Mouse (Mus musculus) T-cell, adult 66 days (primary cell): Measurements from ENCODE around the gene Defb35. TPM values are rescaled to one million over a fixed set of nuclear protein-coding genes. Genes with fewer than 3 reads are reported as not detected.

Source experiments
- total RNA-seq, 2 experiments: library from RNA; stranded (reverse); gene quantifications; 3 replicates in 1 of 2; 4 replicates in 1 of 2; pipeline ENCODE4 v1.2.4; 2023

Defb35 gene
- total RNA-seq, result not detected

DNA sequence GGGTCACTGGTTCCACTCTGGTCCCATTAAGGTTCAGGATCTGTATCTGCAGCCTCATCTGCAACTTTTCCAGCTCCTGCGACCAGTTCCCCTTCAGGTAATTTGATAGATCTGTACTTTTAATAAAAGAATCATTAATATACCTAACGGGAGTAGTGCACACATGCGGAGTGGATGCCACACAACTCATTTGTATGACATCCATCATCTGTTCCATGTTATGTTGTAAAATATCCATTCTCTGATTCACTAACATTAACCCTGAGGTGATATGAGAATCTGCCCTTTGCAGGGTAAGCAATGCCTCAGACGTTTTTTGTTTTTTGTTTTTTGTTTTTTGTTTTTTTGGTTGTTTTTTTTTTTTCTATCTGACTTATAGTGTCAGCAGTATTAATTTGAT lies at the start of gene Defb35:
Gene Defb35 (plus strand): TSS at position 301 of the 400 bp plus-strand sequence.

DNA sequence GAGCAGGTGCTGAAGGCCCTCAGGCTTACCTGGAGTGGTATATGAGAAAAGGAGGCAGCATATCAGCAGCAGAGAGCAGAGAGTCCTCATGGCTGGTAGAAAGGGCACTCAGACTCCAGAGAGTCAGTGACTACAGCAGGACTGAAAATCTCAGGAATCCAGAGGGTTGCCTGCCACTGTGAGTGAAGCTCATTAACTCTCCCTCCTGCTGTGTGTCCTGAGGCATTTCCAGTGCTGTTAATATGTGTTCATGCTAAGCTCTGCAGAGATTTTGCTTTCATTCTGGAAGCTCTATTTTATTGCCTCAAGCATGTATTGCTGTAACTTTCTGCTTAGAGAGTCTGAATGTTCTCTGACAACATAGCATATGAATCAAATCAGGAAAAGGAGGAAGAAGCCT lies 31.9 kb upstream of the Defb35 start, which contains the start of gene Defb11:
Gene Defb11 (minus strand): TSS at position 123 of the 400 bp plus-strand sequence.

DNA sequence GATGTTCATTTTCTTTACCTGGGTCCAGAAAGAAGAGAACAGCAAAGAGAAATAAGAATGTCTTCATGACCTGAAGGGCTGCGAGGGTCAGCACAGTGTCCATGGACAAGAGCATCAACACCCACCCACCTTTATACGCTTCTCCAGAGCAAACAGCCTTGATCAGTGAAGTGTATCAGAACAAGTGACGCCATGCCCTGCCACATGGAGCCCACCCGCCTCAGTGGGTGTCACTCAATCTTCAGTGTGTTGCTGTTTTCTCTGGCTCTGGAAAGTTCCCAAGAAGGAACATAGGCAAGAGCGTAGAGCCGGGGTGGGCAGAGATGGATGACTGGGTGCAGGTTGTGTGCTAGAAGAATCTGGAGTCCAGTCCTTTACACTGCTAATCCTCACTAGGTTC lies 5.5 kb upstream of the Defb35 start, which contains the start of gene Defb15:
Gene Defb15 (minus strand): TSS at position 101 of the 400 bp plus-strand sequence.

DNA sequence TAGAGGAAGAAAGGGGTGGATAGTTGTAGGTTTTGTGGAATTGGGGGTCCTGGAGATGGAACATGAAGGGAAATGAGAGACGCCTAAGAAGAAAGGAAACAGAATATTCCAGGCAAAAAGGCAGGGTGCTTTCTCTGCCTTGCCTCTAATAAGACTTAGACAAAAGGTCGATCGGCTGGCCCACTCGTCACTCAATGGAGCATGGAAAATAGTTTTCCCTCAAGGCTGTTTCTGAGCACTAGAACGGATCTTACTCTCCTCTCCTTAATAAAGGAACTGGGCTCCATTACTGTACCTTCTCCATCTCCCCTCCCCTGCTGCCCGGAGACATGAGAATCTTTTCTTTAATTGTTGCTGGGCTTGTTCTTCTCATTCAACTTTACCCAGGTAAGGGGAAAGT lies 8.3 kb downstream of the Defb35 start, which contains the start of gene Defb13:
Gene Defb13 (plus strand): TSS at position 301 of the 400 bp plus-strand sequence.

DNA sequence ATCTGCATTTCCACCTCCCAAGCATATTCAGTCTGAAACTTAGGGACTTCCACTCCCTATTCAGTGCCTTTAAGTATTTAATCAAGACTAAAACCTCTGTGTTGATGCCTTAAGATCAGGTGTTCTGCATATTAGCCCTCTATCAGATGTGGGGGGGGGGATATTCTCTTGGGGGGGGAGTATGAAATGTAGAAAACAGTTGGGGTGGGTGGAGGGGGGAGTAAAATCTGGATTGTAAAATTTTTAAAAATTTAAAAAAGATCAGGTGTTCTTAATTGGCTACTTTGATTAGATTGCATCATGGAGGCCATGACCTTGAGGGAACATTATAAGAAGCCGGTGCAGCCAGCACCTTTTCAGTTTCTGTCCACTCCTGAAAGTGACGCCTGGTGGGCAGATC lies 20.3 kb downstream of the Defb35 start, which contains the start of gene Fam90a1a:
Gene Fam90a1a (plus strand): TSS at position 301 of the 400 bp plus-strand sequence.

DNA sequence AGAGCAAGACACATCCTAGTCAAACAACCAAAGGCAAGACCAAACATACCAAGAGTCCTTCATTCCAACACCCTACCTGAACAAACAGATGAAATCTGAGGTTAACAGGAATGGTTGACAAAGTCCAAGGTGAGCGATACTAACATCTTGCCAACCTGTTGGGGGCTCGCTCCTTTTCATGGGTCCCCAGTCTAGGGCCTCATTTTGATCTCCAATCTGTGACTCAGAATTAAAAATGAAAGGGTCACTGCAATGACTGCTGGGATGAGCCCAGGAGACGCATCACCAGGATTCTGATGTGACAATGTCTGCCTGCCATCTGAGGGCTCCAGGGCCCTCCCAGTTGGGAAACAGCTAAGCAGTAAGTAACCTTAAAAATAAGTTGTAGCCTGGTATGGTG lies 31.3 kb downstream of the Defb35 start, which contains the start of gene Ccdc70:
Gene Ccdc70 (plus strand): TSS at position 301 of the 400 bp plus-strand sequence.

Other genes with a start within 250 kb of the Defb35 start
- gene AY761184, start 234.7 kb upstream of the Defb35 start, total RNA-seq, result not detected
- gene Defa24, start 203.9 kb upstream of the Defb35 start, total RNA-seq, result not detected
- not detected for gene Defb50, start 114.8 kb upstream of the Defb35 start, total RNA-seq
- not detected for gene Defb2, start 98.4 kb upstream of the Defb35 start, total RNA-seq
- not detected for gene Defb10, start 79.5 kb upstream of the Defb35 start, total RNA-seq
- gene Defb9, start 52.9 kb upstream of the Defb35 start, total RNA-seq, result not detected
- gene Defb11, start 31.9 kb upstream of the Defb35 start, total RNA-seq, result not detected
- not detected for gene Defb15, start 5.6 kb upstream of the Defb35 start, total RNA-seq
- gene Defb13, start 8.4 kb downstream of the Defb35 start, total RNA-seq, result not detected
- gene Fam90a1a, start 20.4 kb downstream of the Defb35 start, total RNA-seq, result not detected
- not detected for gene Ccdc70, start 31.4 kb downstream of the Defb35 start, total RNA-seq
- under 1 TPM in 1 of 2 experiments, not detected in 1; 0.53 TPM for gene Atp7b, start 122.0 kb downstream of the Defb35 start, total RNA-seq
- 10 to 100 TPM; 22.5 to 24.1 TPM for gene Alg11, start 122.4 kb downstream of the Defb35 start, total RNA-seq
- gene Nek5, start 186.7 kb downstream of the Defb35 start, total RNA-seq, result not detected
- 1 to 10 TPM; 5.7 to 8.2 TPM for gene Nek3, start 228.1 kb downstream of the Defb35 start, total RNA-seq
- 1 to 10 TPM; 5.6 to 6.9 TPM for gene Ckap2, start 247.5 kb downstream of the Defb35 start, total RNA-seq